Mouse (Mus musculus) midbrain, embryonic 12.5 days (tissue): ENCODE data around the gene Mybphl. TPM values are rescaled to one million over a fixed set of nuclear protein-coding genes. Genes with fewer than 3 reads are reported as not detected.

Source experiments
- ATAC-seq: fragments of 200-750 bp; cut with Nextera tagmentation; 2 replicates; pipeline ENCODE4 v1.8.0; 2017; ENCODE audit warnings: low read depth, moderate TSS enrichment, moderate library complexity; ENCODE audit not compliant: low FRiP score
- H3K27ac ChIP-seq: fragments of 300-500 bp; sonication (generic); replicated peaks from 2 replicates; pipeline ENCODE4 v1.5.1; 2016; ENCODE audit warnings: mild to moderate bottlenecking
- H3K27me3 ChIP-seq: fragments of 300-500 bp; sonication (generic); 2 replicates; pipeline ENCODE4 v1.6.1; 2016; ENCODE audit warnings: mild to moderate bottlenecking
- H3K36me3 ChIP-seq: fragments of 300-500 bp; sonication (generic); 2 replicates; pipeline ENCODE4 v1.6.1; 2016
- H3K4me1 ChIP-seq: fragments of 300-500 bp; sonication (generic); 2 replicates; pipeline ENCODE4 v1.6.1; 2016
- H3K4me2 ChIP-seq: fragments of 300-500 bp; sonication (generic); replicated peaks from 2 replicates; pipeline ENCODE4 v1.6.1; 2016; ENCODE audit warnings: mild to moderate bottlenecking, moderate library complexity
- H3K4me3 ChIP-seq: fragments of 300-500 bp; sonication (generic); 2 replicates; pipeline ENCODE4 v1.5.1; 2016; ENCODE audit warnings: mild to moderate bottlenecking
- H3K9ac ChIP-seq: fragments of 300-500 bp; sonication (generic); replicated peaks from 2 replicates; pipeline ENCODE4 v1.6.1; 2016; ENCODE audit warnings: mild to moderate bottlenecking, moderate library complexity
- H3K9me3 ChIP-seq: fragments of 300-500 bp; sonication (generic); 2 replicates; pipeline ENCODE4 v1.6.1; 2016; ENCODE audit warnings: mild to moderate bottlenecking
- WGBS: fragments of 180-500 bp; shearing (Covaris S2); methylation state at CpG from one replicate; pipeline ENCODE4 v1.1.7; 2016; 5-methylcytosine and 5-hydroxymethylcytosine counted together
- polyA plus RNA-seq: library from polyadenylated mRNA; unstranded; fragments of >200 nt; fragmentation: Nextera tagmentation; extraction: Ambion mirVana; gene quantifications from 2 replicates; pipeline ENCODE4 v1.2.1, GENCODE M21; 2016

Mybphl gene
- polyA plus RNA-seq, 1 experiment from 2014 or later: not detected

- Histone ChIP-seq H3K9ac (no peak overlapping the region), H3K4me3 (no peak overlapping the region), H3K4me1 (peaks cover 31% of the 10 kb centered on the region), H3K36me3 (peaks cover 87% of the 10 kb centered on the region), H3K27ac (peak overlapping the region; percentile 73), H3K4me2 (0 out of 2 replicates have a peak overlapping the region, but pooled peaks have one; percentile 12), H3K9me3 (no peaks in the 10 kb centered on the region), H3K27me3 (no peaks in the 10 kb centered on the region)
- WGBS: 42% methylated on average over 22 of the region's 22 CpGs
- ATAC-seq: peak; percentile 84
Observed at GRCm38 (mm10) chr3:108401692-108402527, 37.2 kb downstream of the Mybphl start.

DNA sequence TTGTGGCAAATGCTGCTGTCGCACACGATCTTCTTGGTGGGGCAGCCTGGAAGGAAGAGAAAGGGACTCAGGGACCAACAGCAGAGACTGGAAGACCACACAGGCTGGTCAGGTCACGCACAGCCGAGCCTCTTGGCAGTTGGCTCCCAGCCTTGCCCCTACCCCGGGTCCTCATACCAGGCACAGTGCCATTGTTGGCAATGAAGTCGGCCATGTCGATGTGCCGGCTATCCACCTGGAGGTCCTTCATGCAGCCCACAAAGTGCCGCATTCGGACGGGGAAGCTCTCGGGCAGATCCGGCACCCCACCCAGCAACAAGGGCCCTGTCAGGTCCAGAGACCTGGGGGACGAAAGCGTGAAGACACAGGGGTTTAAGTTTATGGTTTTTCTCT is 37.8 kb downstream of the Mybphl start:
- Histone ChIP-seq H3K27me3 (no peaks in the 10 kb centered on the region), H3K9me3 (no peaks in the 10 kb centered on the region), H3K36me3 (peaks cover 87% of the 10 kb centered on the region), H3K9ac (no peak overlapping the region), H3K4me2 (no peak overlapping the region), H3K4me1 (peaks cover 34% of the 10 kb centered on the region), H3K4me3 (no peak overlapping the region), H3K27ac (peak overlapping the region; percentile 73; the same call in 1 of the 2 replicates)
- no peak for ATAC-seq
- 86% methylated on average over 15 of the region's 15 CpGs for WGBS

GRCm38 (mm10) chr3:108405536-108406305 is 41.0 kb downstream of the Mybphl start:
- H3K27ac ChIP-seq: peak overlapping the region; percentile 88
- H3K4me2 ChIP-seq: peak overlapping the region; percentile 47
- no peaks in the 10 kb centered on the region for H3K27me3 ChIP-seq
- peaks cover 74% of the 10 kb centered on the region for H3K36me3 ChIP-seq
- H3K9me3 ChIP-seq: no peaks in the 10 kb centered on the region
- H3K4me1 ChIP-seq: peaks cover 61% of the 10 kb centered on the region
- 22% methylated on average over 14 of the region's 14 CpGs for WGBS
- ATAC-seq: peak; percentile 50
- peak overlapping the region; percentile 37 for H3K9ac ChIP-seq
- 0 out of 2 replicates have a peak overlapping the region, but pooled peaks have one; percentile 10 for H3K4me3 ChIP-seq

DNA sequence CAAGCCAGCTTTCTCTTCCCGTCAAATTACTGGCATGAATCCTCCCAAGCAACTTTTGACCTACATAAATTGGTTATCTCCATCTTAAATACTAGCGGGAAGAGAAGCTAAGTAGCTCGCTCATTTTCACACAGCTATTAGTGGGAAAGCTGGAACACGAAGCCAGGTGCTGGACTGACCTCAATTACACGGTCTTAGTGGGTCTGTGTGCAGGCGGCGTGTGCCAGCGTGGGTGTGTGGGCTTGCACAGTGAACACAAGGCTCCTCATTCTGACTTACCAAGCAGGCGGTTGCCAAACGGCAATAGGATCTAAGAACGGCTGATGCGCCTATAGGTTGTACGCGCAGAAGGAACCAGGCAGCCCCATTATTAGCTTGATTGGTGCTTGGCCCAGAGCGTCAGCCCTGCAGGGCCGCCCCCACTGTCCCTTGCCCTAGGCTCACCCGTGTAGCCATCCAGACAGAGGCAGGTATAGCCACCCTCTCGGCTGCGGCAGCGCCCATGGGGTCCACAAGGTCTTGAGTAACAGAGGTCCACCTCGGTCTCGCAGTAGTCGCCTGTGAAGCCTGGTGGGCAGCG is 41.7 kb downstream of the Mybphl start:
- H3K9me3 ChIP-seq: no peaks in the 10 kb centered on the region
- no peak overlapping the region for H3K4me3 ChIP-seq
- ATAC-seq: no peak
- peak overlapping the region; percentile 47 for H3K4me2 ChIP-seq
- peak overlapping the region; percentile 37 for H3K9ac ChIP-seq
- 75% methylated on average over 24 of the region's 24 CpGs for WGBS
- H3K4me1 ChIP-seq: peaks cover 67% of the 10 kb centered on the region
- peaks cover 68% of the 10 kb centered on the region for H3K36me3 ChIP-seq
- H3K27me3 ChIP-seq: no peaks in the 10 kb centered on the region
- peak overlapping the region; percentile 88 for H3K27ac ChIP-seq

DNA sequence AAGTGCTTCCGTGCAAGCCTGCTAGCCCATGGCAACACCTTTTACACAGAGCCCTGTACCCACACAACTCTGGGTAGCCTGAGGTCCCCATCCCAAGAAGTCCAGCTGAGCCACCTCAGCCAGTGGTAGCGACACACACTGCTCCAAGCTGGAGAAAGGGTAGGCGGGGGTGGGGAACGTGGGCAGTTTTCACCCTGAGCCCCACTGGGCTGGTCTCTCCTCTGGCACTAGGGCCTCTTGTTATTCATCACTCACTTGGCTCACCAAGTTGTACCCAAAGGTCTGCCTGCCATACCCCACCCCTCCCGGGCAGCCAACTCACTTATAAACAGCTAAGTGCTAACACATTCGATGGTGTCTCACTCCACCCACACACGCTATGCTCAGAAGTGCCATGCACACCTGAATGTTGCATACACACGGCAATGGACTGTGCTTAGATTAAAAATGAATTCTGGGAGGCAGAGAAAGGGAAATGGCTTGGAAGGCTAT is 43.9 kb downstream of the Mybphl start:
- Histone ChIP-seq H3K9ac (peak overlapping the region; percentile 12; the same call in 1 of the 2 replicates), H3K4me1 (peaks cover 73% of the 10 kb centered on the region), H3K4me3 (no peak overlapping the region), H3K9me3 (peaks cover 11% of the 10 kb centered on the region), H3K4me2 (peak overlapping the region; percentile 90), H3K27ac (0 out of 2 replicates have a peak overlapping the region, but pooled peaks have one; percentile 35), H3K36me3 (peaks cover 72% of the 10 kb centered on the region), H3K27me3 (no peaks in the 10 kb centered on the region)
- no peak for ATAC-seq
- 91% methylated on average over 8 of the region's 8 CpGs for WGBS

GRCm38 (mm10) chr3:108409656-108410358 is 45.1 kb downstream of the Mybphl start:
- Histone ChIP-seq H3K9ac (peak overlapping the region; percentile 88), H3K36me3 (peaks cover 72% of the 10 kb centered on the region), H3K4me2 (peak overlapping the region; percentile 90), H3K9me3 (peaks cover 21% of the 10 kb centered on the region), H3K27ac (peak overlapping the region; percentile 98), H3K27me3 (no peaks in the 10 kb centered on the region), H3K4me3 (peak overlapping the region; percentile 49), H3K4me1 (peaks cover 78% of the 10 kb centered on the region)
- ATAC-seq: no peak
- 21% methylated on average over 8 of the region's 8 CpGs for WGBS

DNA sequence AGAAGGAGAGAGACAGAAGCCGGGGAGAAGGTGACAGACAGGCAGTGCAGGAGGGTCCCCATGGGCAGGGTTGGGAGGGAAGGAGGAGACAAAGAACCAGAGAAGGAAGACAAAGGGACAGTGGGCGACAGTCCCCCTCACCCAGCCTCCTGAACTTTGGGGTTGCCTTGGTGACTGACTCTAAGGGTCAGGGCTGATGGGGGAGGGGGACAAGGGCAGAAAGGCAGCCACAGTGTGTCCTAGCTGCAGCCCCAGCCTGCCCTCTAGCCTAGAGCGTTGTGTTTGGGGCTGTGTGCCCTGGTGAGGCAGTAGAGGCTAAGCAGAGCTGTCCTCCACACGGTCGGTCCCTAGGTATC is 45.6 kb downstream of the Mybphl start:
- WGBS: 3% methylated on average over 5 of the region's 5 CpGs
- H3K4me3 ChIP-seq: peak overlapping the region; percentile 49
- peak overlapping the region; percentile 98 for H3K27ac ChIP-seq
- H3K4me2 ChIP-seq: peak overlapping the region; percentile 90
- H3K4me1 ChIP-seq: peaks cover 78% of the 10 kb centered on the region
- H3K27me3 ChIP-seq: no peaks in the 10 kb centered on the region
- peak overlapping the region; percentile 88 for H3K9ac ChIP-seq
- peaks cover 68% of the 10 kb centered on the region for H3K36me3 ChIP-seq
- peak; percentile 36 for ATAC-seq
- H3K9me3 ChIP-seq: peaks cover 21% of the 10 kb centered on the region

GRCm38 (mm10) chr3:108411026-108411753 is 46.5 kb downstream of the Mybphl start:
- H3K27me3 ChIP-seq: peaks cover under 1% of the 10 kb centered on the region; the same call in 1 of the 2 replicates
- peaks cover 66% of the 10 kb centered on the region for H3K36me3 ChIP-seq
- peak overlapping the region; percentile 49 for H3K4me3 ChIP-seq
- WGBS: 7% methylated on average over 5 of the region's 5 CpGs
- peaks cover 21% of the 10 kb centered on the region for H3K9me3 ChIP-seq
- H3K4me2 ChIP-seq: peak overlapping the region; percentile 90
- H3K27ac ChIP-seq: peak overlapping the region; percentile 98
- peak; percentile 9; the same call in 1 of the 2 replicates for ATAC-seq
- H3K4me1 ChIP-seq: peaks cover 69% of the 10 kb centered on the region
- peak overlapping the region; percentile 88 for H3K9ac ChIP-seq

DNA sequence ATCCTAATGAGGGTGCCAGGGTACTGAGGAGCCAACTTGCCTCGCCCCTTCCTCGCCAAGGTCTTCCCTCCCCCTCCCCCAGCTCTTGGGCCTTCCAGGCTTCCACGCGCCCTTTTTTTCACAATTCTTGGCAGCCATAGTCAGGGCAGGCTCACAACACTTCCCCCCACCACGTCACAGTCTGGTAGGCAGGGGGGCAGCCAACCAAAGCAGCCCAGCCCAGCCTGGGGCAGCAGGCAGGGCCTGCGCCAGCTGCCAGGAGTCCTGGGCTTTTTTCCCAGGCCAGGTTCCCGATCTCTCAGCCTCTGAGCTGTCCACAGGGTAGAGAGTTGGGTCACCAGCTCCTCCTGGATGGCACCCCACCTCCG is 47.0 kb downstream of the Mybphl start:
- Histone ChIP-seq H3K9ac (peak overlapping the region; percentile 88), H3K27ac (peak overlapping the region; percentile 98), H3K9me3 (peaks cover 21% of the 10 kb centered on the region), H3K4me3 (peak overlapping the region; percentile 49), H3K4me2 (peak overlapping the region; percentile 90), H3K27me3 (peaks cover 6% of the 10 kb centered on the region), H3K36me3 (peaks cover 60% of the 10 kb centered on the region), H3K4me1 (peaks cover 64% of the 10 kb centered on the region)
- WGBS: 33% methylated on average over 8 of the region's 8 CpGs
- ATAC-seq: peak; percentile 47

GRCm38 (mm10) chr3:108413634-108414360 is 49.1 kb downstream of the Mybphl start:
- no peak overlapping the region for H3K27ac ChIP-seq
- H3K4me3 ChIP-seq: peak overlapping the region; percentile 98
- H3K4me1 ChIP-seq: peaks cover 59% of the 10 kb centered on the region
- ATAC-seq: no peak
- H3K9me3 ChIP-seq: peaks cover 21% of the 10 kb centered on the region
- H3K4me2 ChIP-seq: peak overlapping the region; percentile 87
- 97% methylated on average over 35 of the region's 35 CpGs for WGBS
- H3K36me3 ChIP-seq: peaks cover 41% of the 10 kb centered on the region
- H3K9ac ChIP-seq: no peak overlapping the region
- H3K27me3 ChIP-seq: peaks cover 11% of the 10 kb centered on the region
